Mouse (Mus musculus) ES-Bruce4 (cell line): Measurements from ENCODE around the gene Olfr288. TPM values are rescaled to one million over a fixed set of nuclear protein-coding genes. Genes with fewer than 3 reads are reported as not detected.

Experiments used
- H3K27ac ChIP-seq: 2 replicates; pipeline ENCODE4 v1.5.1; 2012; ENCODE audit warnings: low read length, inconsistent platforms; ENCODE audit not compliant: insufficient read depth
- H3K27me3 ChIP-seq: 2 replicates; pipeline ENCODE4 v1.6.1; 2012; ENCODE audit warnings: mild to moderate bottlenecking, low read length, inconsistent platforms; ENCODE audit not compliant: control insufficient read depth, poor library complexity, insufficient read depth, severe bottlenecking
- H3K36me3 ChIP-seq: 2 replicates; pipeline ENCODE4 v1.6.1; 2012; ENCODE audit warnings: inconsistent platforms, mild to moderate bottlenecking, low read length, moderate library complexity; ENCODE audit not compliant: control insufficient read depth, poor library complexity, insufficient read depth, severe bottlenecking
- H3K4me1 ChIP-seq: one replicate; pipeline ENCODE4 v1.8.1; 2011; ENCODE audit warnings: low read length; ENCODE audit not compliant: control insufficient read depth, insufficient read depth
- H3K4me3 ChIP-seq: 2 replicates; pipeline ENCODE4 v1.5.1; 2011; ENCODE audit warnings: low read depth, mild to moderate bottlenecking, low read length
- H3K9ac ChIP-seq: 2 replicates; pipeline ENCODE4 v1.6.1; 2012; ENCODE audit warnings: low read depth, mild to moderate bottlenecking, inconsistent platforms; ENCODE audit not compliant: poor library complexity, severe bottlenecking
- H3K9me3 ChIP-seq: replicated peaks from 2 replicates; pipeline ENCODE4 v1.6.1; 2012; ENCODE audit warnings: mild to moderate bottlenecking, low read length, inconsistent platforms; ENCODE audit not compliant: control insufficient read depth, poor library complexity, insufficient read depth, severe bottlenecking
- CTCF ChIP-seq: IDR thresholded peaks from one replicate; pipeline ENCODE4 v1.8.1; 2011; ENCODE audit warnings: low read depth, low read length
- EP300 ChIP-seq: IDR thresholded peaks from 2 replicates; pipeline ENCODE4 v1.6.1; 2011; ENCODE audit warnings: low read depth, low read length; ENCODE audit not compliant: insufficient read depth
- POLR2A ChIP-seq: IDR thresholded peaks from one replicate; pipeline ENCODE4 v1.8.1; 2011; ENCODE audit warnings: low read length; ENCODE audit not compliant: insufficient read depth
- polyA plus RNA-seq: library from polyadenylated mRNA; stranded (reverse); fragments of >200 nt; gene quantifications from 2 replicates; pipeline ENCODE4 v1.2.4, GENCODE M21; 2011; ENCODE audit warnings: low read depth; ENCODE audit not compliant: missing spikeins, insufficient read depth, insufficient read length

Gene Olfr288
- polyA plus RNA-seq, 1 experiment = not detected

DNA sequence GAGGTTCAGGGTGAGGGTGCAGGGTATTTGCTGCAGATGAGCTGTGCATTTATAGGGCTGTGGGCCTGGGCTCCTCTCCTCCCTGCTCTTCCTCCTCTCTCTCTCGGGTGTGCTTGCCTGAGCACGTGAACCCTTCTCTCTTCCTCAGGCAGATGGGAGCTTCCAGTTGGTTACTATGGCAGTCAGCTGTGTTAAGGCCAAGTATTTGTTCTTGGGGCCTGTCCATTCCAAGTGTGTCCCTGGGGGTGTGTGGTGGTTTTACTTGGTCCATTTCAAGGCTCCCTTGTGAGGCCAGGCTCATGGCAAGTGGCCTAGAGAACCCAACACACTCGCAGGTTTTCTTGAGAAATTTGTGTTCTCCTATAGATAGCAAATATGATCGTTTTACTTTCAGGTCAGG lies 25.5 kb upstream of the Olfr288 start, which contains the start of the genes Gm44579 and Olfr287:
Gm44579 (minus strand) TSS at position 101 of the 400 bp plus-strand sequence.
Olfr287 (minus strand) TSS at position 180 of the 400 bp plus-strand sequence.
- Histone ChIP-seq H3K4me3 (no peak within 1 kb of the TSS), H3K9me3 (no peaks in the 10 kb centered on the region)
- TF ChIP-seq EP300 (no peak), POLR2A (no peak), CTCF (no peak)

DNA sequence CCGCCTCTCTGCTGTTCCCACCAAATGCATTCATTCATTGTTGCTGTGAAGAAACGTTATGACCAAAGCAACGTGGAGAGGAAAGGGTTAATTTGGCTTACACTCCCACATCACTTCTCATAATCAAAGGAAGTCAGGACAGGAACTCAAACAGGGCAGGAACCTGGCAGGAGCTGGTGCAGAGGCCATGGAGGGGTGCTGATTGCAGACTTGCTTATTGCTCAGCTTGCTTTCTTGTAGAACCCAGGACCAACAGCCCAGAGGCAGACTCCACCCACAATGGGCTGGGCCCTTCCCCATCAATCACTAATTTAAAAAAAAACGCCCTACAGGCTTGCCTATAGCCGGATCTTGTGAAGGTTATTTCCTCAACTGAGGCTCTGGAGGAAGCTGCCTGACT lies 18.8 kb upstream of the Olfr288 start:
- TF ChIP-seq CTCF (no peak), EP300 (no peak), POLR2A (no peak)
- H3K4me1 ChIP-seq = no peaks in the 10 kb centered on the region
- no peak overlapping the region for H3K27ac ChIP-seq
- no peak overlapping the region for H3K4me3 ChIP-seq
- no peaks in the 10 kb centered on the region for H3K36me3 ChIP-seq
- no peaks in the 10 kb centered on the region for H3K9me3 ChIP-seq
- H3K9ac ChIP-seq = no peak overlapping the region
- H3K27me3 ChIP-seq = no peaks in the 10 kb centered on the region

More for the DNA sequence above, 25.5 kb upstream of the Olfr288 start, which contains the start of the genes Gm44579 and Olfr287:
- Histone ChIP-seq H3K27me3 (no peaks in the 10 kb centered on the region), H3K9ac (no peak within 1 kb of the TSS), H3K27ac (no peak within 1 kb of the TSS), H3K36me3 (no peaks in the 10 kb centered on the region), H3K4me1 (no peaks in the 10 kb centered on the region)

DNA sequence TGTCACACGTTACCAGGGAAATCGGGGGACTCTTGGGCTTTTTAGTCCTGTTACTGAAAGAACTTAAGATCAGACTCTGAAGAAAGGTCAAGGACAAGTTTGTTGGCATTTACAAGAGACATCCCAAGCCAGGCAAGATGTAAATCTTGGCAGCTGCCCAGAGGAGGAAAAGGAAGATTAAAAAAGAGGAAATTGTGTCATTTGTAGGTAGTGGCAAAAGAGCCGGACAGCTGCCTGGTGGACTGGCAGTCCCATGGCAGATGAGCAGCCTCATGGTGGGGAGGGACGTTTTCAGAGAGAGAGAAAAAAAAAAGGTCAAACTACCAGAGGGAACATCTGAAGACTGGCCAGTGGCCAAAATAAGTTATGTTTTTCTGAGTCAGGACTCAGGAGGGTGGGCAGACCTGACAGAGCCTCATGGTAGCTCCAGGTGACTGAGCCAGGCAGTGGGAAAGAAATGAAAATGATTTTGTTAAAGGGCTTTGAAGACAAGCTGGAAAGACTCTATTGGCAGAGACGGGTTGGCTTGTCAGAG lies 18.1 kb upstream of the Olfr288 start:
- no peak overlapping the region for H3K27ac ChIP-seq
- H3K9me3 ChIP-seq = no peaks in the 10 kb centered on the region
- H3K4me1 ChIP-seq = no peaks in the 10 kb centered on the region
- no peaks in the 10 kb centered on the region for H3K27me3 ChIP-seq
- H3K36me3 ChIP-seq = no peaks in the 10 kb centered on the region
- H3K9ac ChIP-seq = no peak overlapping the region
- H3K4me3 ChIP-seq = no peak overlapping the region
- no peak for TF ChIP-seq EP300
- no peak for TF ChIP-seq POLR2A
- no peak for TF ChIP-seq CTCF

DNA sequence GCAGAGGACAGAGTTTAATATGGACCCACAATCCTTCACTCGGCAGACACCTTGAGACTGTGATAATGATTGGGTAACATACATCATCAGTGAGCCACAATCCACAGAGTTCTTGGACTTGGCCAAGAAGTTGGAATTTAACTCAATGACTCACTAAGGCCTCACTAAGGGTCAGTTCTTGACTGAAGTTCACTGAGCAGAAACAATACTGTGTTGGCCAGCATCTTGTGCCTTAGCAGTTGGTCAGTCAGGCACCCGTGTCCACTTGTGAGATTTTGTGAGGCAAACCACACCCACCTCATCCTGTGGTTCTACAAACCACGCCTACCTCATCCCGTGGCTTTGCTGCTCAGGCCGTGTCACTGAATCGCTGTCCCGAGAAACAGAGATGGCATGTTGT lies 14.3 kb upstream of the Olfr288 start:
- TF ChIP-seq CTCF (no peak), POLR2A (no peak), EP300 (no peak)
- Histone ChIP-seq H3K27ac (no peak overlapping the region), H3K4me1 (no peaks in the 10 kb centered on the region), H3K9ac (no peak overlapping the region), H3K27me3 (no peaks in the 10 kb centered on the region), H3K9me3 (no peaks in the 10 kb centered on the region), H3K4me3 (no peak overlapping the region), H3K36me3 (no peaks in the 10 kb centered on the region)

DNA sequence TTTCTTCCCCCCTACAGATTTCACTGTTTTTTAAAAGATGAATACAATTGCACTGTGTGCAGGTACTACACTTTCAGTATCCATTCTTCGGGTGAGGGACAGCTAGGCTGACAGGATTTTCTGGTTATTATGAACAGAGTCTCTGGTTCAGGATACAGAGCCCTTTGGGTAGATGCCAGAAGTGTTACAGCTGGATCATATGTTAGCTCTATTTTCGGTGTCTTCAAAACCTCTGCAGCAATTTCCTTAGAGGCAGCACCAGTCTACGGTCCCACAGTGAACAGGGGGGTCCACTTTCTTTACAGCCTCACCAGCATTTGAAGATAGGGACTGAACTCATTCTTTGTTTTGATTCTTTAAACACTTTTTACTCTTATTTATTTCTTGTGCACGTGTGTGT lies 10.9 kb downstream of the Olfr288 start:
- H3K36me3 ChIP-seq = no peaks in the 10 kb centered on the region
- no peak overlapping the region for H3K27ac ChIP-seq
- H3K9ac ChIP-seq = no peak overlapping the region
- H3K9me3 ChIP-seq = no peaks in the 10 kb centered on the region
- H3K4me3 ChIP-seq = no peak overlapping the region
- H3K4me1 ChIP-seq = peaks cover 2% of the 10 kb centered on the region
- no peaks in the 10 kb centered on the region for H3K27me3 ChIP-seq
- TF ChIP-seq POLR2A (no peak), EP300 (no peak), CTCF (no peak)

DNA sequence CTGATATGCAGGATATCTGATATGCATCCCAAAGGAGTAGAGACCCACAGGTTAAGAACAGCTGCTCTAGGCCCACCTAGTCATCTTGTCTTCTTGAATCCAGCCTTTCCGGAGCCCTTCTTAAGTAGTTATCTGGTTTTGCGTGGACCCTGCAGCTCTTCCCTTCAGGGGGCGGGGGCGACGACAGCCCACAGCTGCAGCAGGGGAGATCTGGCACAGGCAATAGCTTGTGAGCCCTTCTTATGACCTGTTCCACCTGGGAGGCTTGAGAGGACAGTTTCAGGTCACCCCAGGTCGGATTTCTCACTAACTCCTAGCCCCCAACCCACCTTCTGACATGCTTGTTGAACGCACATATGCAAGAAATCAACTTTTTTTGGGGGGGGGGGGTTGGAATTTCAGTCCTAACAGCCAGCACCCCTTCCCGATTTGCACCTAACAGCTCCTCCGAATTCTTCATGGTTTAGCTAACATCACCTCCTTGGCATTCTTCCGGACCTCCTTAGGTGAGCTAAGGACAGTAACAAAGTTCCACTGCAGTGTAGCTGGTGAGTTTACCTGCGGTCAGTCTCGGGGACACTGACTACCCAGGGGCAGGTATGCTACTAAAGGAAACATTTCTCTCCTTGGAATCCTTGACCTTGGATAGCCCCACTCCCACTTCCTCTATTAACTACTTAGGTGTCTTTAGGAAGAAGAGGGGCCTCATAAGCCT lies 13.3 kb downstream of the Olfr288 start:
- TF ChIP-seq POLR2A = no peak
- H3K27ac ChIP-seq = no peak overlapping the region
- no peaks in the 10 kb centered on the region for H3K27me3 ChIP-seq
- H3K9ac ChIP-seq = no peak overlapping the region
- no peaks in the 10 kb centered on the region for H3K9me3 ChIP-seq
- H3K4me3 ChIP-seq = no peak overlapping the region
- H3K36me3 ChIP-seq = no peaks in the 10 kb centered on the region
- peaks cover 2% of the 10 kb centered on the region for H3K4me1 ChIP-seq
